Mouse (Mus musculus) heart, adult 2 months (tissue): Measurements from ENCODE around the gene Rnf11.

Source experiments
- CTCF ChIP-seq: fragments of 200-600 bp; IDR thresholded peaks from 2 replicates; pipeline ENCODE4 v1.8.1; 2022; ENCODE audit warnings: antibody characterized with exemption, mild to moderate bottlenecking, moderate library complexity
- POLR2A ChIP-seq: fragments of 200-500 bp; IDR thresholded peaks from 2 replicates; pipeline ENCODE4 v1.6.1; 2011; ENCODE audit warnings: mild to moderate bottlenecking, low read depth, low read length, control low read depth; ENCODE audit not compliant: insufficient read depth

DNA sequence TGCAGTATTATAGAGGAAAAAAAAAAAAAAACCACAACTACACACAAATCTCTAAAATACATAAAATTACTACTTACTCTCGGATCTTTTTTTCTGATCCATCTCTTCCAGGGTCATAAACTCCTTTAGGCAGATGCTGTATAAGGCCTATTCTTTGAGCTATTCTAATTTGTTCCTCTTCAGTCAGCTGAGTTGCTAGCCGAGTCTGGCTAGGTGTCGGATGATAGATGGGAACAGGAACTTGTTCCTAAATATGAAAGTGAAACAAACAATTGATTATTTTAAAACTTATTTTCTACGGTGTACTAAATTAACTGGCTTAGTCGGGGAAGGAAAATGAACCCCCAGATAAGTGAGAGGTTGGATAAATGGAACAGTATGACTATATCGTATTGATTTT lies 27.7 kb downstream of the Rnf11 start:
- TF ChIP-seq POLR2A: no peak
- no peak for TF ChIP-seq CTCF
